Mouse (Mus musculus) kidney, postnatal 36 days (tissue): Measurements from ENCODE around the gene Aldoc.

Source experiments
- DNase-seq, 2 experiments: peaks; one replicate each; pipeline ENCODE4 v3.0.0; 2021 to 2022; ENCODE audit warnings: mixed read lengths in 2 of 2

The Aldoc gene

GRCm38 (mm10) chr11:78363309-78364007 is 40.7 kb downstream of the Aldoc start:
- peak; percentile 57 to 60 for DNase-seq

GRCm38 (mm10) chr11:78364103-78364502 is 41.3 kb downstream of the Aldoc start:
- DNase-seq, result peak; percentile 29 to 52

GRCm38 (mm10) chr11:78367456-78368225 is 44.9 kb downstream of the Aldoc start:
- DNase-seq, result no peak

GRCm38 (mm10) chr11:78370389-78370788 is 47.6 kb downstream of the Aldoc start:
- DNase-seq, result no peak

- no peak for DNase-seq
Observed at GRCm38 (mm10) chr11:78371711-78372110, 48.9 kb downstream of the Aldoc start.

- DNase-seq, result no peak
Observed at GRCm38 (mm10) chr11:78372166-78372565, 49.4 kb downstream of the Aldoc start.

GRCm38 (mm10) chr11:78372610-78373009 is 49.8 kb downstream of the Aldoc start:
- peak; percentile 55 to 64 for DNase-seq

- no peak for DNase-seq
Observed at GRCm38 (mm10) chr11:78374147-78374546, 51.4 kb downstream of the Aldoc start.
